Mouse (Mus musculus) CH12.LX (cell line): ENCODE data around the gene Trim46. TPM values are rescaled to one million over a fixed set of nuclear protein-coding genes. Genes with fewer than 3 reads are reported as not detected.
A peak's percentile ranks its signal among the peaks of the same experiment; 100 is the strongest.

Source experiments
- DNase-seq: peaks from one replicate; pipeline ENCODE4 v3.0.0-alpha.2; 2013; ENCODE audit errors: extremely low read depth
- H3K27ac ChIP-seq: 2 replicates; pipeline ENCODE4 v1.5.1; 2012; ENCODE audit warnings: low read depth, mild to moderate bottlenecking, control low read depth, moderate library complexity; ENCODE audit not compliant: insufficient read depth
- H3K27me3 ChIP-seq: replicated peaks from 2 replicates; pipeline ENCODE3; 2012; ENCODE audit warnings: inconsistent platforms
- H3K36me3 ChIP-seq, 2 experiments: replicated peaks in 1 of 2; 2 replicates each; pipeline versions ENCODE3 to v1.6.1; 2012; ENCODE audit warnings: inconsistent platforms in 1 of 2, low read length in 1 of 2, mild to moderate bottlenecking in 1 of 2, mixed read lengths in 1 of 2, moderate library complexity in 1 of 2; ENCODE audit not compliant: control insufficient read depth in 1 of 2, insufficient read depth in 1 of 2
- H3K4me1 ChIP-seq, 2 experiments: 2 replicates each; pipeline ENCODE4 v1.6.1; 2012; ENCODE audit warnings: inconsistent platforms in 1 of 2, moderate library complexity in 1 of 2; ENCODE audit not compliant: insufficient read depth in 2 of 2, control insufficient read depth in 1 of 2
- H3K4me2 ChIP-seq: 2 replicates; pipeline ENCODE4 v1.6.1; 2012; ENCODE audit warnings: low read depth, mild to moderate bottlenecking, control low read depth; ENCODE audit not compliant: poor library complexity, insufficient read depth, severe bottlenecking
- H3K4me3 ChIP-seq, 3 experiments: fragments of 150-350 bp in 1 of 3; sonication (generic) in 1 of 3; replicated peaks in 1 of 3; 2 replicates each; pipeline versions ENCODE3 to v1.5.1; 2011 to 2012; ENCODE audit warnings: low read depth in 2 of 3, low read length in 2 of 3, mild to moderate bottlenecking in 2 of 3, moderate library complexity in 2 of 3, control low read depth in 1 of 3, improper control_type of control experiment in 1 of 3, inconsistent platforms in 1 of 3, mixed read lengths in 1 of 3; ENCODE audit not compliant: poor library complexity in 1 of 3
- H3K79me2 ChIP-seq: replicated peaks from 2 replicates; pipeline ENCODE4 v1.6.1; 2012; ENCODE audit warnings: mild to moderate bottlenecking, moderate library complexity; ENCODE audit not compliant: control insufficient read depth, poor library complexity, insufficient read depth, severe bottlenecking; ENCODE audit errors: extremely low read depth
- H3K9ac ChIP-seq: 2 replicates; pipeline ENCODE4 v1.6.1; 2012; ENCODE audit warnings: low read depth, mild to moderate bottlenecking, control low read depth, moderate library complexity; ENCODE audit not compliant: insufficient read depth
- H3K9me3 ChIP-seq: replicated peaks from 2 replicates; pipeline ENCODE3; 2012; ENCODE audit warnings: low read length, inconsistent platforms, mixed read lengths
- BHLHE40 ChIP-seq: IDR thresholded peaks from 2 replicates; pipeline ENCODE4 v1.6.1; 2011; ENCODE audit warnings: mild to moderate bottlenecking, low read depth, low read length, improper control_type of control experiment
- CHD2 ChIP-seq: IDR thresholded peaks from 2 replicates; pipeline ENCODE4 v1.6.1; 2011; ENCODE audit warnings: low read length, improper control_type of control experiment
- E2F4 ChIP-seq: IDR thresholded peaks from 2 replicates; pipeline ENCODE4 v1.6.1; 2011; ENCODE audit warnings: low read depth, low read length, improper control_type of control experiment; ENCODE audit not compliant: insufficient replicate concordance
- ELF1 ChIP-seq: IDR thresholded peaks from 2 replicates; pipeline ENCODE4 v1.6.1; 2014; ENCODE audit warnings: low read depth, mild to moderate bottlenecking, inconsistent platforms, low read length, improper control_type of control experiment
- ETS1 ChIP-seq: conservative IDR thresholded peaks from 2 replicates; pipeline ENCODE4 v1.6.1; 2012; ENCODE audit warnings: low read depth, mild to moderate bottlenecking, inconsistent platforms, low read length, improper control_type of control experiment, moderate library complexity
- HCFC1 ChIP-seq: IDR thresholded peaks from 2 replicates; pipeline ENCODE4 v1.6.1; 2012; ENCODE audit warnings: low read depth, mild to moderate bottlenecking, inconsistent platforms, low read length, improper control_type of control experiment
- MAZ ChIP-seq: IDR thresholded peaks from 2 replicates; pipeline ENCODE4 v1.6.1; 2012; ENCODE audit warnings: low read depth, mild to moderate bottlenecking, inconsistent platforms, low read length, improper control_type of control experiment, moderate library complexity
- MEF2A ChIP-seq: IDR thresholded peaks from 2 replicates; pipeline ENCODE4 v1.6.1; 2014; ENCODE audit warnings: low read depth, mild to moderate bottlenecking, inconsistent platforms, low read length, improper control_type of control experiment, borderline replicate concordance
- MXI1 ChIP-seq: IDR thresholded peaks from 2 replicates; pipeline ENCODE4 v1.6.1; 2011; ENCODE audit warnings: mild to moderate bottlenecking, low read depth, low read length, improper control_type of control experiment
- MYC ChIP-seq: IDR thresholded peaks from 2 replicates; pipeline ENCODE4 v1.6.1; 2011; ENCODE audit warnings: low read depth, mild to moderate bottlenecking, improper control_type of control experiment, low read length
- NELFE ChIP-seq: IDR thresholded peaks from 2 replicates; pipeline ENCODE4 v1.6.1; 2011; ENCODE audit warnings: low read depth, low read length, improper control_type of control experiment
- NRF1 ChIP-seq: IDR thresholded peaks from 2 replicates; pipeline ENCODE4 v1.6.1; 2014; ENCODE audit warnings: low read depth, mild to moderate bottlenecking, inconsistent platforms, low read length, improper control_type of control experiment, moderate library complexity
- POLR2A ChIP-seq: IDR thresholded peaks from 2 replicates; pipeline ENCODE4 v1.6.1; 2011; ENCODE audit warnings: low read depth, mild to moderate bottlenecking, improper control_type of control experiment, low read length
- POLR2AphosphoS2 ChIP-seq: IDR thresholded peaks from 2 replicates; pipeline ENCODE4 v1.6.1; 2011; ENCODE audit warnings: low read depth, low read length, improper control_type of control experiment
- SIN3A ChIP-seq: IDR thresholded peaks from 2 replicates; pipeline ENCODE4 v1.6.1; 2012; ENCODE audit warnings: low read length, improper control_type of control experiment, inconsistent platforms
- TCF12 ChIP-seq: IDR thresholded peaks from 2 replicates; pipeline ENCODE4 v1.6.1; 2014; ENCODE audit warnings: low read depth, mild to moderate bottlenecking, inconsistent platforms, low read length, improper control_type of control experiment
- ZMIZ1 ChIP-seq: IDR thresholded peaks from 2 replicates; pipeline ENCODE4 v1.6.1; 2012; ENCODE audit warnings: low read depth, mild to moderate bottlenecking, inconsistent platforms, low read length, improper control_type of control experiment
- dilution Hi-C: fragments of 300-500 bp; cut with MboI; formaldehyde crosslinking; loops from 2 replicates; pipeline ENCODE4 v1.14.3; 2020; ENCODE audit warnings: low sequenced_read_pairs; ENCODE audit not compliant: extremely low pct_unique_long_range_greater_than_20kb, extremely low pct_ligation_motif_present
- in situ Hi-C: fragments of 300-500 bp; cut with MboI; formaldehyde crosslinking; loops from 3 replicates; pipeline ENCODE4 v1.14.3; 2019; ENCODE audit warnings: low sequenced_read_pairs, low pct_ligation_motif_present, low pct_unique_long_range_greater_than_20kb, mixed read lengths
- polyA plus RNA-seq: library from polyadenylated mRNA; unstranded; fragments of >175 nt; gene quantifications from 2 replicates; pipeline ENCODE4 v1.2.1, GENCODE M21; 2012; ENCODE audit warnings: low read depth; ENCODE audit not compliant: insufficient read length
- total RNA-seq, 2 experiments: library from RNA; depleted of rRNA; stranded (reverse); fragments of 300-350 nt in 1 of 2; fragments of >200 nt in 1 of 2; gene quantifications; 2 replicates each; pipeline ENCODE4 v1.2.3; 2012 to 2014

Trim46 gene
- total and polyA plus RNA-seq, 3 experiments, result 0.36 to 1.9 (median 1.4) TPM

GRCm38 (mm10) chr3:89279153-89279890, 33.2 kb upstream of the Trim46 start:
- no peaks in the 10 kb centered on the region for H3K36me3 ChIP-seq
- H3K4me1 ChIP-seq, result peaks cover 13 to 26% of the 10 kb centered on the region in 2 experiments
- peak overlapping the region; percentile 66 for H3K9ac ChIP-seq
- H3K9me3 ChIP-seq, result no peaks in the 10 kb centered on the region
- no peaks in the 10 kb centered on the region for H3K79me2 ChIP-seq
- dilution Hi-C loops, result no loop called here
- peaks cover 7% of the 10 kb centered on the region for H3K27me3 ChIP-seq
- H3K4me2 ChIP-seq, result peak overlapping the region; percentile 68
- H3K4me3 ChIP-seq, result peak overlapping the region; percentile 51 to 54 (median 51)
- no peak overlapping the region for H3K27ac ChIP-seq
- peak; percentile 75 for DNase-seq
- in situ Hi-C loops, result no loop called here
- TF ChIP-seq SIN3A (peak; percentile 32; the same call in 1 of the 2 replicates), POLR2A (peak; percentile 61), MXI1 (0 out of 2 replicates have a peak, but pooled peaks have one; percentile 29), POLR2AphosphoS2 (no peak), ELF1 (peak; percentile 21; the same call in 1 of the 2 replicates), MEF2A (0 out of 2 replicates have a peak, but pooled peaks have one; percentile 30), ZMIZ1 (peak; percentile 80), NRF1 (peak; percentile 28; the same call in 1 of the 2 replicates), NELFE (no peak; the same call in 1 of the 2 replicates), CHD2 (0 out of 2 replicates have a peak, but pooled peaks have one; percentile 27), ETS1 (no peak), HCFC1 (peak; percentile 34; the same call in 1 of the 2 replicates), BHLHE40 (no peak), MYC (no peak), MAZ (peak; percentile 74; the same call in 1 of the 2 replicates), TCF12 (peak; percentile 60; the same call in 1 of the 2 replicates)

DNA sequence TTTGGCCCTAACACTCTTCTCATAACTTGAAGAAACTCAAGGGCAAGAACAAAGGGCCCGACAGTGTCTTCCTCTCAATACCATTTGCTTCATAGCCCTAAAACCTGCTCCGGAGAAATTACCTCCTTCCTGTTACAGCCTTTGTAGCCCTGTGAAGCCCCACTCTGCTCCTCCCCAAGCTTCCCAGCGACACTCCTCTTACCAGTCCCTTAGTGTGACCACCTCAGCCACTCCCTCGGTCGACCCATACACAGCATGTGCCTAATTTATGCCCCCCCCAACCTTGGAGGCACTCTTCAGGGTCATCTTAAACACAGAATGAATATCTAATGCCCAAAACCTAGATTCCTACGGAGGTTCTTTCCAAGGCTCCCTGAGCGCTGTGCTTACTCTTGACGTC, 32.5 kb upstream of the Trim46 start:
- Histone ChIP-seq H3K9me3 (no peaks in the 10 kb centered on the region), H3K4me2 (peak overlapping the region; percentile 68; the same call in 1 of the 2 replicates), H3K79me2 (no peaks in the 10 kb centered on the region), H3K27me3 (peaks cover 7% of the 10 kb centered on the region), H3K4me1 (peaks cover 13 to 26% of the 10 kb centered on the region in 2 experiments), H3K9ac (no peak overlapping the region), H3K27ac (no peak overlapping the region), H3K36me3 (no peaks in the 10 kb centered on the region), H3K4me3 (no peak overlapping the region)
- dilution Hi-C loops, result no loop called here
- no peak for TF ChIP-seq E2F4
- DNase-seq, result no peak
- in situ Hi-C loops, result no loop called here
